Mouse (Mus musculus) cortical plate, adult 2 months (tissue): ENCODE results near the gene Fam163a.

Experiments used
- CTCF ChIP-seq: fragments of 200-500 bp; IDR thresholded peaks from 2 replicates; pipeline ENCODE4 v1.5.1; 2011; ENCODE audit warnings: mild to moderate bottlenecking, control low read depth, low read length; ENCODE audit not compliant: insufficient read depth; ENCODE audit errors: extremely low read depth
- POLR2A ChIP-seq: fragments of 200-500 bp; IDR thresholded peaks from 2 replicates; pipeline ENCODE4 v1.6.1; 2011; ENCODE audit warnings: mild to moderate bottlenecking, low read length, control low read depth; ENCODE audit not compliant: insufficient read depth; ENCODE audit errors: extremely low read depth

DNA sequence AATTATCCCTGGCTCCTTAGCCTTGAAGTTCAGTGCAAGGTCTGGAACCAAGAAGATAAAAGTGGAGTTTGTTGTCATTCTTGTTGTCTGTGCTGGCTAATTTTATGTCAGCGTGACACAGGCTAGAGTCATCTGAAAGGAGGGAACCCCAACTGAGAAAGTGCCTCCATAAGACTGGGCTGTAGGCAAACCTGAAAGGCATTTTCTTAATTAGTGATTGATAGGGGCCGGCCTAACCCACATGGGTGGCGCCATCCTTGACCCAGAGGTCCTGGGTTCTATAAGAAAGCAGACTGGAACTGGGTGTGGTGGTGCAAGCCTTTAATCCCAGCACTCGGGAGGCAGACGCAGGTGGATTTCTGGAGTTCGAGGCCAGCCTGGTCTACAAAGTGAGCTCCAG, 26.3 kb upstream of the Fam163a start:
- TF ChIP-seq CTCF (no peak), POLR2A (no peak)
